Mouse (Mus musculus): ENCODE data around the gene Prss33.
"Not testable (repeated sequence)": the region's sequence is repeated elsewhere in the genome, so short reads cannot be mapped to it uniquely, and the experiment has no call there.

Gene Prss33

GRCm38 (mm10) chr17:23836006-23836575 lies at the start of gene Prss33:
TSS of gene Prss33 (minus strand) at chr17:23836056.
- no peak for DNase-seq

- not testable (repeated sequence) for DNase-seq
Measured at GRCm38 (mm10) chr17:23880576-23880975, 44.7 kb upstream of the Prss33 start, which contains the start of the genes Dcpp1 and Dcpp2. TSS of gene Dcpp1 (plus strand) at chr17:23880876. TSS of gene Dcpp2 (plus strand) at chr17:23880880.

GRCm38 (mm10) chr17:23877166-23877565 lies 41.3 kb upstream of the Prss33 start:
- peak; percentile 77 for DNase-seq

- DNase-seq: no peak
Measured at GRCm38 (mm10) chr17:23876741-23877140, 40.9 kb upstream of the Prss33 start.

- peak; percentile 94 for DNase-seq
Measured at GRCm38 (mm10) chr17:23873884-23874856, 38.3 kb upstream of the Prss33 start.

- peak; percentile 79 for DNase-seq
Measured at GRCm38 (mm10) chr17:23868513-23868912, 32.7 kb upstream of the Prss33 start.

- DNase-seq: no peak
Measured at GRCm38 (mm10) chr17:23867756-23868155, 31.9 kb upstream of the Prss33 start, which contains the start of gene Prss21. TSS of gene Prss21 (plus strand) at chr17:23868056.

- DNase-seq: peak; percentile 81
Measured at GRCm38 (mm10) chr17:23862926-23863325, 27.1 kb upstream of the Prss33 start.

- DNase-seq: no peak
Measured at GRCm38 (mm10) chr17:23857913-23858312, 22.1 kb upstream of the Prss33 start.

- peak; percentile 82 for DNase-seq
Measured at GRCm38 (mm10) chr17:23857193-23857592, 21.3 kb upstream of the Prss33 start.

- DNase-seq: peak; percentile 87
Measured at GRCm38 (mm10) chr17:23854229-23854765, 18.4 kb upstream of the Prss33 start.

GRCm38 (mm10) chr17:23853292-23853691 lies 17.4 kb upstream of the Prss33 start:
- peak; percentile 90 for DNase-seq

GRCm38 (mm10) chr17:23850853-23851749 lies 15.2 kb upstream of the Prss33 start:
- DNase-seq: peak; percentile 88

GRCm38 (mm10) chr17:23850028-23850427 lies 14.2 kb upstream of the Prss33 start:
- DNase-seq: no peak

- peak; percentile 92 for DNase-seq
Measured at GRCm38 (mm10) chr17:23843812-23844273, 8.0 kb upstream of the Prss33 start, which contains the start of the genes Prss32 and Prss41. TSS of gene Prss32 (plus strand) at chr17:23843855. TSS of gene Prss41 (minus strand) at chr17:23844172.

GRCm38 (mm10) chr17:23843141-23843811 lies 7.4 kb upstream of the Prss33 start:
- DNase-seq: peak; percentile 85

- peak; percentile 82 for DNase-seq
Measured at GRCm38 (mm10) chr17:23841145-23841544, 5.3 kb upstream of the Prss33 start.

GRCm38 (mm10) chr17:23831201-23831600 lies 4.7 kb downstream of the Prss33 start:
- DNase-seq: no peak

GRCm38 (mm10) chr17:23829064-23829619 lies 6.7 kb downstream of the Prss33 start, which contains the start of gene Elob:
TSS of gene Elob (minus strand) at chr17:23829136.
- DNase-seq: peak; percentile 99

GRCm38 (mm10) chr17:23828271-23829001 lies 7.4 kb downstream of the Prss33 start:
- DNase-seq: peak; percentile 97
